Mouse (Mus musculus) liver, postnatal 0 days (tissue): ENCODE measurements at regions not wholly inside any gene's neighbourhood (a gene's known extent, or its start where the extent isn't known, plus 50 kb on each side); places are given as distances from the start of the nearest gene placed in this dataset.

ENCODE experiments used
- CTCF ChIP-seq: sonication (generic); IDR thresholded peaks from 2 replicates; pipeline ENCODE4 v1.5.1; 2016; ENCODE audit warnings: antibody characterized with exemption, low read depth
- EP300 ChIP-seq: IDR thresholded peaks from 2 replicates; pipeline ENCODE4 v1.6.1; 2016; ENCODE audit warnings: antibody characterized with exemption, low read depth, mild to moderate bottlenecking

DNA sequence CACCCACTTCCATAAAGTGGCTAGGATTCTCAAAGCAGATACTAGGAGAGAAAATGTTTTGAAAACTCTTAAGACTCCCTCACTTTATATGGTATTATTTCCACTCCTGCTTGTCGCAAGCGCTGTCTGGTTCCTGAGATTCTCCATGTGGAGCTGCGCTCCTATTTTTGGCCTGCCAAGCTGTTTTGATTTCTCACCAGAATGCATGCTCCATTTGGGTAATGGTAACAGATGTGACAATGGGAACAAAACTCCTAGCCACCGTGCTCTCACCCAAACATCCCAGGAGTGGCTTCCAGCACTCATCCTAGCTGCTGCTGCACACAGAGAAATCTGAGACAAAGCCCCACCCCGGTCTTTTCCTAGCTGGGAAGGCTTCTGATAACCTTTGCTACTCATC lies 749.6 kb downstream of the Ntrk3 start:
- TF ChIP-seq CTCF (no peak), EP300 (no peak)
